Mouse (Mus musculus) limb, embryonic 11.5 days (tissue): Measurements from ENCODE around the gene Afdn. TPM values are rescaled to one million over a fixed set of nuclear protein-coding genes. Genes with fewer than 3 reads are reported as not detected.

Experiments used
- ATAC-seq: fragments of 200-750 bp; cut with Nextera tagmentation; 2 replicates; pipeline ENCODE4 v1.8.0; 2017; ENCODE audit warnings: low read depth; ENCODE audit not compliant: insufficient number of reproducible peaks, low FRiP score, low TSS enrichment
- DNase-seq: peaks from one replicate; pipeline ENCODE4 v3.0.0-alpha.2; 2015; ENCODE audit warnings: low spot score
- H3K27ac ChIP-seq: fragments of 300-500 bp; sonication (generic); replicated peaks from 2 replicates; pipeline ENCODE4 v1.5.1; 2014; ENCODE audit warnings: low read depth, mild to moderate bottlenecking, low read length
- H3K27me3 ChIP-seq: fragments of 300-500 bp; sonication (generic); 2 replicates; pipeline ENCODE4 v1.6.1; 2014; ENCODE audit warnings: mild to moderate bottlenecking, low read length, mixed read lengths; ENCODE audit not compliant: control insufficient read depth, insufficient read depth
- H3K36me3 ChIP-seq: fragments of 300-500 bp; sonication (generic); 2 replicates; pipeline ENCODE4 v1.6.1; 2014; ENCODE audit warnings: mild to moderate bottlenecking, low read length, moderate library complexity, mixed read lengths; ENCODE audit not compliant: control insufficient read depth, insufficient read depth
- H3K4me1 ChIP-seq: fragments of 300-500 bp; sonication (generic); 2 replicates; pipeline ENCODE4 v1.6.1; 2014; ENCODE audit warnings: low read length, mixed read lengths; ENCODE audit not compliant: control insufficient read depth, insufficient read depth
- H3K4me2 ChIP-seq: fragments of 300-500 bp; sonication (generic); 2 replicates; pipeline ENCODE4 v1.6.1; 2014; ENCODE audit warnings: low read depth, mild to moderate bottlenecking, moderate library complexity; ENCODE audit not compliant: severe bottlenecking
- H3K4me3 ChIP-seq: fragments of 300-500 bp; sonication (generic); 2 replicates; pipeline ENCODE4 v1.5.1; 2014; ENCODE audit warnings: low read depth, low read length
- H3K9ac ChIP-seq: fragments of 300-500 bp; sonication (generic); 2 replicates; pipeline ENCODE4 v1.6.1; 2014; ENCODE audit warnings: mild to moderate bottlenecking, low read length
- H3K9me3 ChIP-seq: fragments of 300-500 bp; sonication (generic); 2 replicates; pipeline ENCODE4 v1.6.1; 2016; ENCODE audit warnings: low read length; ENCODE audit not compliant: control insufficient read depth
- WGBS: fragments of 180-500 bp; shearing (Covaris S2); extraction: QIAGEN DNeasy Blood & Tissue Kit; methylation state at CpG from one replicate; pipeline ENCODE4 v1.1.7; 2014; 5-methylcytosine and 5-hydroxymethylcytosine counted together
- polyA plus RNA-seq: library from polyadenylated mRNA; unstranded; fragments of >200 nt; fragmentation: Nextera tagmentation; extraction: Ambion mirVana; gene quantifications from 2 replicates; pipeline ENCODE4 v1.2.1, GENCODE M21; 2014

Afdn gene
- polyA plus RNA-seq, 1 experiment from 2014 or later: 73.7 TPM

DNA sequence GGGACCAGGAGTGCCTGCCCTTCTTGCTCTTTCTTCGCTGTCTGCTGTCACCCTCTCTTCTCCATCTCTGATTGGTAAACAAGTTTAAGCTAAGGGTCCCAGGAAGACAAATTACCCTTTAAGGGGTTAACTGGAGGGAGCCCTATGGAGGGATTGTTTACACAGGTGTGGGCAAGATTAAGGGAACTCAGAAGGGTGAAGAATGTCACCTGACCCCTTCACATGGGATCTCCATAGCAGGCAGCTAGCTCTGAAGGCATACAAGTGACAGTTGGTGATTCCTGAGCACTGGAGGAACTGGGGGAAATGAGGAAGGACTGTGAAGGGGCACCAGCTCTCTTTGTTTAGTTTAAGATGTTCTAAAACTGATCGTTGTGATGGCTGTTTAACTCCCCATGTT lies 18.0 kb upstream of the Afdn start:
- ATAC-seq (no peak), DNase-seq (no peak)
- Histone ChIP-seq H3K27ac (no peak overlapping the region), H3K36me3 (no peaks in the 10 kb centered on the region), H3K4me2 (no peak overlapping the region), H3K4me1 (peaks cover 30% of the 10 kb centered on the region), H3K4me3 (no peak overlapping the region), H3K27me3 (no peaks in the 10 kb centered on the region), H3K9me3 (no peaks in the 10 kb centered on the region), H3K9ac (no peak overlapping the region)
- WGBS: 33% methylated on average over 2 of the region's 2 CpGs

DNA sequence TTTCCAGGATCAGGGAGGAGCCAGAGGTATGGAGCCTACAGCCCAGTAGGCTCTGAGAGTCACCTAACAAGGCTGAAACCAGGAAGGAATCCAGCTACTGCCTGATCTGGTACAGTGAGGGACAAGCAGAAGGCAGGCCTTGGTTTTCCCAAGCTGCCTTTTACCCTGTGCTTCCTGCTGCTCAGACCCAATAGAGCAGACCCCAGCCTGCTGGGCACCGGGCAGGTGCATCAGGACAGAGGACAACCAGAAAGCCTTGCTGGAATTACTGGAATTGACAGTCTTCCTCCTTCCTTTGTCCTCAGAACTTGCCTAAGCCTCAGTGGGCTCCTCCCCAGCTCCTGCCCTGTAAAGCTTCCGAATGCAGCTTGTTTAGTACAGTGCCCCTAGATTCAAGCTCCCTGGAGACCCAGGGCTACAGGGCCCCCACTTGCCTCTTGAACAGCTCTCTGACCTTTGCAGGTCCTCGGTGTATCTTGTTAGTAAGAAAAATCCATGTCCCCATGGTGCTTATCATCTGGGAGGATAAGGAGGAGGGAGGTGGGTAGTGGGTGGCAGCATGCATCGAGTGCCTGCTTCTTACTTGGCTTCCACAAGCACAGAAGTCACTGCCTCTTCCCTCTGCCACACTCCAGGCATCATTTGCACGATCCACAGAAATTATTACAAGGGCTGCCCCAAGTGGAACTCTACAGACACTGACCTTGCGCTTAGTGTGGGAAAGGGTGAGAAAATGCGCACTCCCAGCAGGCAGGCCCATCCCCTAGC lies 17.2 kb upstream of the Afdn start:
- Histone ChIP-seq H3K36me3 (no peaks in the 10 kb centered on the region), H3K9me3 (no peaks in the 10 kb centered on the region), H3K4me2 (no peak overlapping the region), H3K4me1 (peaks cover 30% of the 10 kb centered on the region), H3K27me3 (no peaks in the 10 kb centered on the region), H3K4me3 (no peak overlapping the region), H3K27ac (peak overlapping the region; percentile 47; the same call in 1 of the 2 replicates), H3K9ac (no peak overlapping the region)
- ATAC-seq (no peak), DNase-seq (no peak)
- 44% methylated on average over 7 of the region's 7 CpGs for WGBS

DNA sequence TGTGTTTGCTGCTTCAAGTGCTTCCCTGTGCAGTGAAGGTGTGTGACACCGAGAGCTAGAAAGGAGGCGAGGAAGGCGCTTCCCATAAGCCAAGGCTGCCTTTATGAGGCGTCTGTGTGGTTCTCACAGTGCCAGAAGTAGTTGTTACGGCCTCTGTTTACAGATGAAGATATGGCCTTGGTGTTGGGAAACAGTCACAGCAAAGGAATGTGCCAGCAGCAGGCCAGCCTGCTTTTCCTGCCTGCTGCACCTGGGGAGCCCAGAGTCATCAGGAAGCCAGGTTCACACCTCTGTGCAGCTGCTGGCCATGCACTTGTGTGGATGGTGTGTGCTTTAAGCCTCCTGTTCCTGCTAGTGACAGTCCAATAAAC lies 16.6 kb upstream of the Afdn start:
- Histone ChIP-seq H3K9me3 (no peaks in the 10 kb centered on the region), H3K9ac (no peak overlapping the region), H3K4me2 (no peak overlapping the region)

DNA sequence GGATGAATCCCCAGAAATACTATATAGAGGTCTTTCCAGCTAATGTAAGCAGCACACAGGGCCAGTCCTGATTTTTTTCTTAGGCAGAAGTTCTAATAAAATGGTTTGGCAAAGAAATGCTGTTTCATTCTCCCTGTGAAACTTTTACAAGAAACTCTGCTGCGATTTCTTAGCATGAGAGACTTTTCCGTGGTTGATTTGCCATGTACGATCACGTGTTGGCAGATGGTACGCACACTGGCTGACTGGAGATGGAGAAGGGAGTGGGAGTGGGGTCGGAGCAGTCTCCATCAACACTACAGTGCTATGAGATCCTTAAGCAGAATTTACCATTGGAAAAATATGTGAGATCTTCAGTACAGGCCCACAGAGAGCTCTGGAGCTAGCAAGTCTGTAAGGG lies 16.1 kb upstream of the Afdn start:
- ATAC-seq (no peak), DNase-seq (no peak)
- Histone ChIP-seq H3K4me2 (no peak overlapping the region), H3K4me3 (no peak overlapping the region), H3K9me3 (no peaks in the 10 kb centered on the region), H3K4me1 (peaks cover 30% of the 10 kb centered on the region), H3K9ac (no peak overlapping the region), H3K36me3 (no peaks in the 10 kb centered on the region), H3K27ac (no peak overlapping the region), H3K27me3 (no peaks in the 10 kb centered on the region)
- WGBS: 82% methylated on average over 6 of the region's 6 CpGs

More for the DNA sequence above, 16.6 kb upstream of the Afdn start:
- Histone ChIP-seq H3K27me3 (no peaks in the 10 kb centered on the region), H3K36me3 (no peaks in the 10 kb centered on the region), H3K4me3 (no peak overlapping the region), H3K4me1 (peaks cover 30% of the 10 kb centered on the region), H3K27ac (0 out of 2 replicates have a peak overlapping the region, but pooled peaks have one; percentile 47)
- 10% methylated on average over 5 of the region's 5 CpGs for WGBS
- peak; percentile 66 for DNase-seq
- ATAC-seq: peak; percentile 69; the same call in 1 of the 2 replicates

DNA sequence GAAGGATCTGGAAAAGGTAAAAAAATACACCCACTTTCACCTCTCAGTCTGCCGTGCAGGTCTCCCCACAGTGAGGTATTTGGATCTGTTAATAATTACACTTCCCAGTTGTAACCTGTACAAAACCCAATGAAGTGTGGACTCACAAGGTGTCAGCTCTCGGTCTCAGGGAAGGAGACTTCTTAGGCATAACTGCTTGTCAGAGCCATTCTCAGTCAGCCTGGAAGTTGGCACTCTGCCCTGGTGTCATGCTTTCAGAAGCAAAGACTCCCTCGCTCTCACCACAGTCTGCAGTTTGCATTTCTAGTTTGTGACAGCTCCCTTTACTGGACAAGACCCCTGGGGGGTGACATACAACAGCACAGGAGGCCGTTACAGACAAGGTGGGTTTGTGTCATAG lies 15.5 kb upstream of the Afdn start:
- H3K4me1 ChIP-seq: peaks cover 30% of the 10 kb centered on the region
- H3K4me3 ChIP-seq: no peak overlapping the region
- 55% methylated on average over 4 of the region's 4 CpGs for WGBS
- H3K27me3 ChIP-seq: no peaks in the 10 kb centered on the region
- no peak overlapping the region for H3K27ac ChIP-seq
- H3K9me3 ChIP-seq: no peaks in the 10 kb centered on the region
- H3K9ac ChIP-seq: no peak overlapping the region
- no peak for DNase-seq
- no peaks in the 10 kb centered on the region for H3K36me3 ChIP-seq
- no peak overlapping the region for H3K4me2 ChIP-seq
- ATAC-seq: no peak

DNA sequence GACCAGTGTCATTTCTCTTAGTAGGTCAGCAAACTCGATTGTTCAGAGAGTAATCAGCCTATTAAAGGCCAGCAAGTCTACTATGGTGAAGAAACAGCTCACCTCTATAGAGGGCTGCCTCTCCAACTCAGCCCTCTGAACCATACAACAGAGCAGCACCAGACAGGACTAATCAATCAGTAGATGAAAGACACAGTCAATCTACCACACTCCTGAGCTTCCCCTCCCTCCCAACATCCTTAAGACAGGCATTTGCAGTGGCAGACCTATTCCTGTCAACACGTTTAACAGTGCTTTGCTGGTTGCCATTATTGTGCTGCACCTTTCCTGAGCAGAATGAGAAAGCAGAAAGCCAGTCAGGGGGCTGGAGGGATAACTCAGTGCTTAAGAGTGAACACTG lies 15.0 kb upstream of the Afdn start:
- Histone ChIP-seq H3K4me2 (no peak overlapping the region), H3K36me3 (no peaks in the 10 kb centered on the region), H3K9me3 (no peaks in the 10 kb centered on the region), H3K4me1 (peaks cover 30% of the 10 kb centered on the region), H3K4me3 (no peak overlapping the region), H3K9ac (no peak overlapping the region), H3K27me3 (no peaks in the 10 kb centered on the region), H3K27ac (no peak overlapping the region)
- ATAC-seq (no peak), DNase-seq (no peak)
- 41% methylated on average over 2 of the region's 2 CpGs for WGBS

DNA sequence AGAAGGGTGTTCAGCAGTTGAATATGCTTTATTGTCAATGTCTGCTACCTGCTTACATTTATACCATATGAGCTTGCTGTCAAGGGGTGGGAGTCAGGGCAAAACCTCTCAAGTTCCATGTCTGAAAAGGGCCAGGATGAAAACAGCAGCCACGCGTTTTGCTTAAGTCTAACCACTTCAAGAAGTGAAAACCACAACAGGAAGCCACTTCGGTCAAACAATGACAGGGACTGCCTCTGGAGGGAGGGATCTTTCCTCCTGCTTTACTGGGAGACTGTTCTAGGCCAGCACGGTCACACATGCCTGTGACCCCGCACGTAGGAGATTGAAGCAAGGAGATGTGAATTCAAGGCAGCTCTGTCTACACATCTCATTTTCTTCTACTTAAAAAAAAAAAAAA lies 14.0 kb upstream of the Afdn start:
- WGBS: 78% methylated on average over 6 of the region's 6 CpGs
- no peak overlapping the region for H3K4me3 ChIP-seq
- no peaks in the 10 kb centered on the region for H3K9me3 ChIP-seq
- ATAC-seq: no peak
- H3K9ac ChIP-seq: no peak overlapping the region
- no peaks in the 10 kb centered on the region for H3K27me3 ChIP-seq
- no peak overlapping the region for H3K4me2 ChIP-seq
- H3K36me3 ChIP-seq: no peaks in the 10 kb centered on the region
- peaks cover 23% of the 10 kb centered on the region for H3K4me1 ChIP-seq
- DNase-seq: no peak
- no peak overlapping the region for H3K27ac ChIP-seq

DNA sequence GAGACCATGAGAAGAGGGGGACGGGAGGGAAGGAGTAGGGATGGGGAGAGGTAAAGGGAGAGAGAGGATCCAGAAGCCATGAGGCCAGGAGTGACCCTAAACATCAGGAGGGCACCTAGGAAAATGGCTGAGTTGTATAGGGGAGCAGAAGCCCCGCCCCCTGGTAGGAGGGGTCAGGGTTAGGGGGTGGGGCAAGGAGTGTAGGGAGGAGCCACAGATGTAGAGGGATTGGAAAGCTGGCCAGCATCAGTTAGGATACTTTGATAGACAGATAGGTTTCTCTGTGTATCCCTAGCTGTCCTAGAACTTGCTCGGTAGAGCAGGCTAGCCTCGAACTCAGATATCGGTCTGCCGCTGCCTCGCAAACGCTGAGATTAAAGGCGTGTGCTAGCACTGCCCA lies 12.7 kb upstream of the Afdn start:
- H3K9ac ChIP-seq: no peak overlapping the region
- 87% methylated on average over 9 of the region's 9 CpGs for WGBS
- no peak for ATAC-seq
- H3K27ac ChIP-seq: no peak overlapping the region
- no peak overlapping the region for H3K4me3 ChIP-seq
- no peak overlapping the region for H3K4me2 ChIP-seq
- no peaks in the 10 kb centered on the region for H3K36me3 ChIP-seq
- no peak for DNase-seq
- H3K27me3 ChIP-seq: no peaks in the 10 kb centered on the region
- no peaks in the 10 kb centered on the region for H3K9me3 ChIP-seq
- peaks cover 20% of the 10 kb centered on the region for H3K4me1 ChIP-seq

DNA sequence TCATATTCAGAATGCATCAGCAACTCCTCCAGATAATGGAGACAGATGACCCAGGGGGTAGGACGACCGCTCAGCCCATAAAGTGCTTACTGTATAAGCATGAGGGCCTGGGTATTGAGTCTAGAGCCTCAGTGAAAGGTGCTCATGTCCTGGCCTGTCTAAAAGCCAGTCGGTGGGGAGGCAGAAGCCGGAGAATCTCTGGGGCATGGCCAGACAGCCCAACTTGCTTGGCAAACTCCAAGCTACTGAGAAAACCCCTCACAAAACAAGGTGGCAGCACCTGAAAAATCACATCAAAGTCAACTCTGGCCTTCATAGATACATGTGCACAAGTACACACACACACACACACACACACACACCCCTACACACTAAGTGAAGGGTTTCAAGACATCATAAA lies 11.3 kb upstream of the Afdn start:
- Histone ChIP-seq H3K4me1 (peaks cover 9% of the 10 kb centered on the region), H3K4me2 (no peak overlapping the region), H3K4me3 (no peak overlapping the region), H3K27me3 (no peaks in the 10 kb centered on the region), H3K9ac (no peak overlapping the region), H3K9me3 (no peaks in the 10 kb centered on the region), H3K27ac (no peak overlapping the region), H3K36me3 (no peaks in the 10 kb centered on the region)
- ATAC-seq (no peak), DNase-seq (no peak)
- 89% methylated on average over 4 of the region's 4 CpGs for WGBS
